Mouse (Mus musculus) T-helper 1 cell (primary cell): Measurements from ENCODE around the gene Sowahd.

Experiments used
- in situ Hi-C: fragments of 300-600 bp; cut with MboI, MseI; formaldehyde crosslinking; loops from one replicate; pipeline ENCODE4 v1.15.1; 2025; ENCODE audit warnings: high pct_unique_total_duplicates

The Sowahd gene

DNA sequence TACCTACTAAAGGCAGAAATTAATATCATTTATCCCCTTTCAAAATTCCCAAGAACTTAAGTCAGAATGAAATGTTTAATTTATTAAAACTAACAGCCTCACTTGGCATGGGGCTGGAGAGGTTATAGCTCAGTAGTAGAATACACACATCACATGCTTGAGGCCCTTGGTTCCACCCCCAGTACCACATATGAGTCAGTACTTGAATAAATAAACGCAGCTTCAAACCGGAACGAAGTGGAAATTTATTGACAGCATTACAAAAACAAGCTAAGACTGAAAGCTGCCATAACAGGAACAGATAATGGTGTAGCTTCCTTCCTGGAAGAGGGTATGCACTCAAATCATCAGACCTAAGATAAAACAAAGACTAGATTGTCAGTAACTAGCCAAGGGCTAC lies 42.8 kb downstream of the Sowahd start:
- in situ Hi-C loops = no loop called here

- in situ Hi-C loops = no loop called here
These were observed 46.6 kb downstream of the Sowahd start for GRCm38 (mm10) chrX:37095106-37095768.

DNA sequence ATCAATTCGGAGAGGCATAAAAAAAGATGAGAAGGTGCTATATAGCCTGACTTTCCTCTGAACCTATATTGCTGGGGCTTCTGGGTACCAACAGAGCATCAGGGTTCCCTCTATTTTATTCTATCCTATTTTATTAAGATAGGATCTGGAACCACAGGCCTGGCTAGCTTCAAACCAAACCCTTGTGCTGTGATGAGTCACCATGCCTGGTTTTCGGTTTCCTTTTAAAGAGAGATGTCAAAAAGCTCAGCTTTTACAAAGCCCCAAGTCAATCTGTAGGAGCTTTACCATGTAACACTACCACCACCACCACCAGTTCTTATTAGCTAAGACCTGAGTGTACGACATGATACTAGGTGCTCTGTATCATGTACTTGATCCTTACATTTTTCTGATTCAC lies 50.0 kb downstream of the Sowahd start:
- in situ Hi-C loops = no loop called here
